ENCODE assay signal across 8 mouse cellular contexts in genomic region chr3:27709096-27709905, GRCm38 (mm10). TPM values are rescaled to one million over a fixed set of nuclear protein-coding genes. Genes with fewer than 3 reads are reported as not detected.
DNase-seq lines count a peak whose midpoint lies in the region; ATAC-seq lines count a peak whose summit lies in the region.

No protein-coding gene starts in this region.

- DNase-seq in 3T3-L1 (ENCODE audit: low read depth, low spot score) (peak; percentile 83), R1 (ENCODE audit: low read depth, low spot score) (peak; percentile 40)
- peak; percentile 39 for DNase-seq in forelimb bud, embryonic 11.5 days (ENCODE audit: low read depth, low spot score)
- peak; percentile 81 for DNase-seq in kidney, adult 9 months
- peak; percentile 72 for DNase-seq in lung, postnatal 10 days
- DNase-seq in yolk sac, embryonic 10.5 days (ENCODE audit: low spot score): peak; percentile 64
- DNase-seq in spleen, adult 12 weeks (ENCODE audit: low spot score): no peak

- ATAC-seq in megakaryocyte progenitor cell, adult 5-6 weeks (replicated peaks; ENCODE audit: poor library complexity): no peak

RNA-seq across cellular contexts. Expression of gene Fndc3b, which starts 1.8 kb away (rescaled TPM):
- total RNA-seq in megakaryocyte progenitor cell, adult 5-6 weeks (2015): 37.6 and 40.6 TPM in 2 replicates
- 14.2 and 15.0 TPM in 2 replicates for total RNA-seq in megakaryocyte progenitor cell, adult 5-6 weeks (2017)
